Mouse (Mus musculus) Patski (cell line): Measurements from ENCODE around the gene Sigirr. TPM values are rescaled to one million over a fixed set of nuclear protein-coding genes. Genes with fewer than 3 reads are reported as not detected.

Experiments
- ATAC-seq: fragments of 100-300 bp; one replicate; pipeline ENCODE4 v1.8.0; 2021
- CTCF ChIA-PET: fragments of 350-600 bp; sonication (Branson Sonifier 250); formaldehyde crosslinking; loops from one replicate; lab custom pipeline; 2022; ENCODE audit warnings: inconsistent platforms; lab: Charles Lee
- POLR2A ChIA-PET: fragments of 350-600 bp; sonication (Branson Sonifier 250); formaldehyde crosslinking; loops from one replicate; lab custom pipeline; 2022; ENCODE audit warnings: antibody characterized with exemption, inconsistent platforms; lab: Charles Lee
- DNase-seq: peaks from one replicate; pipeline ENCODE4 v3.0.0-alpha.2; 2011; ENCODE audit warnings: low read depth, low spot score
- H3K27me3 ChIP-seq: fragments of 371-371 bp; one replicate; pipeline ENCODE4 v1.5.1; 2021
- CTCF ChIP-seq: fragments of 100-300 bp; IDR thresholded peaks from one replicate; pipeline ENCODE4 v1.5.1; 2021
- in situ Hi-C: fragments of 300-500 bp; cut with MboI; formaldehyde crosslinking; loops from 3 replicates; pipeline ENCODE4 v1.11.1; 2018; ENCODE audit warnings: low pct_unique_long_range_greater_than_20kb, mixed read lengths
- polyA plus RNA-seq: library from polyadenylated mRNA; unstranded; gene quantifications from one replicate; pipeline ENCODE4 v1.2.3, GENCODE M21; 2021

Gene Sigirr
- 7.6 TPM for polyA plus RNA-seq

DNA sequence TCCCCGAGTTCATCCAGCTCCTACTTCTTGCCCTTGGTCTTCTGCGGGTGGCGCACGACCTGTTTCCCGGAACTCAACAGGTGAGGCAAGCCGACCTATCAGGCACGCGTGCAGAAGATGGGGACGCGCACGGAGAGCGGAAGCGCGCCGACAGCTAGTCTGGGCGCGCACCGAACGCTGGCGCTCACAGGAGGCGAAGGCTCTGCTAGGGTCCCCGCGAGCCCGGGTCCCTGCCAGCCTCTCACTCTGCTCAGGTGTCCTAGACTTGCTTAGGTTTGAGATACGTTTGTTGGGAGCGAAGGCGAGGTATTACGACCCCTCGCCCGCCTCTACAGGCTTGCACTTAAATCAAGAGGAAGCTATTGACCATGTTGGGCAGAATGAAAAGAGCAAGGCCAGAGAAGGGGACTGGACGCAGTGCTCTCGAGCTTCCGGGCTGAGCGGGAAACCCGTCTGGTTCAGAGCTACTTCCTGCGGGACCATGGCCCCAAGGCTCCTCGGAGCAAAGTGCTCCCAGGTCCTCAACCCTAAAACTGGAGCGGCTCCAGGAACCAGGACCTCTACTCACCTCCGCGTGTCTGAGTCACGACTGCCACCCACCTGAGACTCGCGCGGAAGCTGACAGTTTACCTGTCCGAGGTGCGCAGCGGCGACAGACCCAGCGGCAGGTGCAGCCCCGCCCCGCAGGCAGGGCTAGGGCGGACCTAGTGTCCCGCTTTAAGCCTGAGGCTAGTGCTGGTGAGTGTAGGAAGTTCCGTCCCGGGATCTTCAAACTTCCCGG is at the start of gene Sigirr:
Gene Sigirr, minus strand, starts transcription at position 662 of the 781 bp plus-strand sequence.
- no peak for TF ChIP-seq CTCF

GRCm38 (mm10) chr7:141148639-141149038 is 48.3 kb upstream of the Sigirr start:
- ChIA-PET CTCF (interaction anchor here (1.3 to 1.4 kb wide), 2 partner anchors 15 to 18 kb away, joined by 3 read pairs; no protein-coding TSS in a partner anchor), POLR2A (no interaction called here)
- DNase-seq (no peak), ATAC-seq (no peak)
- TF ChIP-seq CTCF = no peak
- no peaks in the 10 kb centered on the region for H3K27me3 ChIP-seq
- in situ Hi-C loops = no loop called here

More for the DNA sequence above, at the start of gene Sigirr:
- ChIA-PET POLR2A (no interaction called here), CTCF (no interaction called here)
- in situ Hi-C loops = no loop called here
- H3K27me3 ChIP-seq = peaks cover 6% of the 10 kb centered on the region
- DNase-seq = no peak
- no peak for ATAC-seq

- ATAC-seq (no peak), DNase-seq (no peak)
- TF ChIP-seq CTCF = no peak
- ChIA-PET CTCF (no interaction called here), POLR2A (interaction anchor here (0.7 kb wide), 1 partner anchor 77 kb away, joined by 3 read pairs; no protein-coding TSS in a partner anchor)
- in situ Hi-C loops = no loop called here
- no peaks in the 10 kb centered on the region for H3K27me3 ChIP-seq
These were observed 46.7 kb upstream of the Sigirr start for GRCm38 (mm10) chr7:141147044-141147443.

- CTCF ChIA-PET = no interaction called here
- in situ Hi-C loops = no loop called here
- H3K27me3 ChIP-seq = no peaks in the 10 kb centered on the region
- POLR2A ChIA-PET = interaction anchor here (0.7 kb wide), 1 partner anchor 76 kb away, joined by 3 read pairs; no protein-coding TSS in a partner anchor
- ATAC-seq (no peak), DNase-seq (no peak)
- TF ChIP-seq CTCF = no peak
These were observed 45.7 kb upstream of the Sigirr start for GRCm38 (mm10) chr7:141146043-141146595.

DNA sequence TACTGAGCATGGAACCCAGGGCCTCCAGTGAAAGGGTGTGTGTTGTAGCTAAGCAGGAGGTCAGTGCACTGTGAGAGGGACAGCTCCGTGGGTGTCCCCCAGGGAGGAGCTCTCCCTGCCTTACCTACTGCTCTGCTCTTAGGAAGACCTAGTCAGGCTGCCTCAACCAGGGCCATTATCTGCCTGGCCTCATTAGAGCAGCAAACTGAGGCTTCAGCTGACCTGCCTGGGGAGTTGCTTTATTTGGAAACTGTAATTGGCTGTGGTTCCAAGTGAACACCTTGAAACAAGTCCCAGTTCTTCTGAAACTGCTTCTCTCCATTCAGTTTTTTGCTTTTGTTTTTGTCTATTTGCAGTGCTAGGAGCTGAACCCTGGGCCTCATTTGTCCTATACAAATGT is 45.0 kb upstream of the Sigirr start:
- ChIA-PET POLR2A (no interaction called here), CTCF (interaction anchor here (1.9 kb wide), 1 partner anchor 13 kb away, joined by 6 read pairs; no protein-coding TSS in a partner anchor)
- DNase-seq = no peak
- in situ Hi-C loops = no loop called here
- no peak for ATAC-seq
- no peaks in the 10 kb centered on the region for H3K27me3 ChIP-seq
- no peak for TF ChIP-seq CTCF

DNA sequence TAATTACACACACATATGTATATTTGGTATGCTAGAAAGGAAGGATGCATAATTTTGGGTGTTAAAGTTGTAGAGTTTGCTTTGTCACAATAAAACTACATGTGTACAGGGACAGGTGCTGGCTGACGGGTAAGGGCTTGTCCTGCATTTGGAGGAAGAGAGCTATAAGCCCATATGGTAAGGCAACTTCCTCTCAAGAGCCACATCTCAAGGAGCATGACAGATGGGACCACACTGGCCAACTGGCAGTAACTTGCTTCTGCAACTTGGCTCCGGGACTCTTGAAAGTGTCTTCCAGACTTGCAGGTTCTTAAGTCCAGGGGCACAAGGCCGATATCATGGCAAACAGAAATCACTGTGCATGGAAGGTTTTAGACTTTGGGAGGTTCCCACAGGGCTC is 44.3 kb upstream of the Sigirr start:
- no peak for DNase-seq
- no peak for ATAC-seq
- in situ Hi-C loops = no loop called here
- ChIA-PET POLR2A (no interaction called here), CTCF (interaction anchor here (1.9 kb wide), 1 partner anchor 13 kb away, joined by 6 read pairs; no protein-coding TSS in a partner anchor)
- no peaks in the 10 kb centered on the region for H3K27me3 ChIP-seq
- TF ChIP-seq CTCF = no peak

- no peak for TF ChIP-seq CTCF
- DNase-seq (no peak), ATAC-seq (no peak)
- CTCF ChIA-PET = interaction anchor here (1.5 to 1.9 kb wide), 2 partner anchors 12 to 20 kb away, joined by 5 to 6 read pairs; no protein-coding TSS in a partner anchor
- in situ Hi-C loops = no loop called here
- POLR2A ChIA-PET = interaction anchor here (0.5 to 1.4 kb wide), 2 partner anchors 20 to 95 kb away, joined by 3 to 5 read pairs; no protein-coding TSS in a partner anchor
- H3K27me3 ChIP-seq = no peaks in the 10 kb centered on the region
These were observed 43.5 kb upstream of the Sigirr start for GRCm38 (mm10) chr7:141143861-141144260.

GRCm38 (mm10) chr7:141143112-141143511 is 42.7 kb upstream of the Sigirr start:
- ChIA-PET POLR2A (interaction anchor here (0.5 to 1.4 kb wide), 2 partner anchors 20 to 94 kb away, joined by 3 to 5 read pairs; no protein-coding TSS in a partner anchor), CTCF (interaction anchor here (1.2 to 1.5 kb wide), 3 partner anchors 13 to 26 kb away, joined by 3 to 5 read pairs (median 3); no protein-coding TSS in a partner anchor)
- in situ Hi-C loops = no loop called here
- DNase-seq (no peak), ATAC-seq (no peak)
- TF ChIP-seq CTCF = no peak
- no peaks in the 10 kb centered on the region for H3K27me3 ChIP-seq

DNA sequence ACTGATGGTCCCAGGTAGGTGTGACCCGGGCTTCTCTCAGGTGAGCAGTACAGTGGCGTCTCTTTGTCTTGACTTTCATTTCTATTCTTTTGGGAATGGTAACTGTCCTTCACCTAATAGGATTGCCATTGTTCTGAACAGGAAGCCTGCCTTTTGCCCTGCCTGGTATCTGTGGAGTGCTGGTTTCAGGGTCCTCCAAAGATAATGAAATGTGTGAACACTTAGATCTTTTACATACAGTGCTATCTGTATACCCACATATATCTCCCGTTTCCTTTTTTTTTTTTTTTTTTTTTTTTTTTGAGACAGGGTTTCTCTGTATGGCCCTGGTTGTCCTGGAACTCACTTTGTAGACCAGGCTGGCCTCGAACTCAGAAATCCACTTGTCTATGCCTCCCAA is 41.0 kb upstream of the Sigirr start:
- ATAC-seq (no peak), DNase-seq (no peak)
- POLR2A ChIA-PET = no interaction called here
- CTCF ChIA-PET = no interaction called here
- in situ Hi-C loops = no loop called here
- no peaks in the 10 kb centered on the region for H3K27me3 ChIP-seq
- TF ChIP-seq CTCF = no peak

DNA sequence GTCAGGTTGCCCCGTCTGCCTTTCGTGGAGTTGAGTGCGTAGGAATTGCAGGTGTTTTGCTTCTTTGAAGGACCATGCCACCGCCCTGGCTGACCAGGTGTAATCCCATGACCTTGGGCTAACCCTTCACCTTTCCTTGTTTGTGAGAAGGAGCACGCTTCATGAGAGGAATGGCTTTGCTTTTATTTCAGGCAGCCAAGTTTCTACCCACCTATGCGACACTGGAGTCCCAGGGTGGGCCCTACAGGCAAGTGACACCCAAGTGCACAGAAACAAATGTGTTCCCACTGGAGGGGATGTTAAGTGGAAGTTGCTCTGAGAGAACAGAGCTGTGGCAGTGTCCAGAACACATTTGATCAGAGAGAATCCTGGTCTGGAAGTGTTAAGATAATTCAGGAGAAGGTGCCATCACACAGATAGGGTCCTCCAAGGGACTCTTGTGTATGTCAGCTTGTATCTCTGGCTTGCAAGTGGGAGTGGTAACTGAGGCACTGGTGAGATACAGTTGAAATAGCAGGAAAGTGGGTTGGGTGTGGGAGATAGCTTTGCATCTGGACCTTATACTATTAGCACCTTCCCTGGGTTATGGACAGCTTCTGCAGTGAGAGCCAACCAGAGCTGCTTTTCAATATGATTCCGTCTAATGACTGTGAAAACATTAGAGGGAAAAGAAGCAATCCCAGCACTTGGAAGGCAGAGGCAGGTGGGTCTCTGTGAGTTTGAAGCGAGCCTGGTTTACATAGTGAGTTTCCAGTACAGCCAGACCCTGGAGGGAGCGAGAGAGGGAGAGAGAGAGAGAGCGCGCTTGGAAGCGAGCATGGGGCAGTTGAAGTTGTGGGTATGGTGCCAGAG is 31.8 kb upstream of the Sigirr start:
- no peak for TF ChIP-seq CTCF
- CTCF ChIA-PET = interaction anchor here (1.7 kb wide), 1 partner anchor 13 kb away, joined by 6 read pairs; no protein-coding TSS in a partner anchor
- in situ Hi-C loops = no loop called here
- no peaks in the 10 kb centered on the region for H3K27me3 ChIP-seq
- POLR2A ChIA-PET = interaction anchor here (1.1 kb wide), 1 partner anchor 30 kb away, joined by 3 read pairs; no protein-coding TSS in a partner anchor
- ATAC-seq (no peak), DNase-seq (no peak)
